Mouse (Mus musculus): ENCODE data around the gene Gria3. TPM values are rescaled to one million over a fixed set of nuclear protein-coding genes. Genes with fewer than 3 reads are reported as not detected.

Gria3 gene
- polyA plus RNA-seq, 1 experiment from 2014 or later = 4.2 TPM

DNA sequence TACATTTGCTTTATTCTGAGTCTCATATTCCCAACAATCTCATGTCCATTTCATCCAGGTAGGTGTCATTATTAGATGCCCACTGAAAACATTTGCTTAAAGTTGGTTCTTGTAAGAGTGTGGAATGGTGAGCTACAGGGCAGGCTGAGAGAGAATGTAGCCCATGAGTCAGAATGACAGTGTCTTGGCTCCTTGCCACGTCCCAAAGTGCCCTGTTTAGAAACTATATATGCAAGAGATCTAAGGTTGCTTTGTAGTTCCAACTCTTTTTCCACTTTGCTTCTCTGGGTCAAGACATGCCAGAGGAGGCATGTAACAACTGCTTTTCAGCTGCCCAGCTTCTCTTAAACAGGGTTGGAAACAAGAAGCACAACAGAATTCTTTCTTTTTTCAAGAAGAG, 9.1 kb downstream of the Gria3 start:
- no peaks in the 10 kb centered on the region for H3K4me1 ChIP-seq (replicated peaks; ENCODE audit: control insufficient read depth, insufficient read depth, low read length)
- no peaks in the 10 kb centered on the region for H3K9me3 ChIP-seq (ENCODE audit: control insufficient read depth, low read length)
- 66% methylated on average over 1 of the region's 1 CpGs for WGBS
- no peak overlapping the region for H3K4me2 ChIP-seq (ENCODE audit: low read depth, low read length, severe bottlenecking)
- no peaks in the 10 kb centered on the region for H3K27me3 ChIP-seq (ENCODE audit: control insufficient read depth, insufficient read depth, low read length)
- H3K27ac ChIP-seq (ENCODE audit: low read depth, low read length) = no peak overlapping the region
- ATAC-seq (replicated peaks; ENCODE audit: low FRiP score) (no peak), DNase-seq (ENCODE audit: low spot score) (no peak)
- no peaks in the 10 kb centered on the region for H3K36me3 ChIP-seq (ENCODE audit: control insufficient read depth, insufficient read depth, low read length)
- no peak overlapping the region for H3K9ac ChIP-seq (ENCODE audit: low read length)
- H3K4me3 ChIP-seq (ENCODE audit: low read depth, low read length) = no peak overlapping the region

DNA sequence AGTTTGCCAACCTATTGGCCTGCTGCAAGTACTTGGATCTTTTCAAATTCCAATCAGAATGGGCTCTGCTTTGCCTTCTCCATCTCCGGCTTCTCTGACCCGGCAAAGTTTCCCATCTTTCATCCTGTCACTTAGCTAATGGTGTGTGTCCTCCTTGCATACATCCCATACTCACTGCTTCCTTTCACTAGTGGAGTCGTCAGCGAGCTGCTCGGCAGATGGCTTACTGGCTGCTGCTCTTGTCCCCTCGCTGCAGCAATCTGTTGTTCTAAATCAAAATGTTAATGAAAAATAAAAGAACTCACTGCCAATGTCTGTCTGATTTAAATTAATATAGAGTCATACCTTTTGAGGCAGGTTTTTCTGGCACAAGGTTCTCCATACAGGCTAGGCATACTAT, 25.0 kb downstream of the Gria3 start:
- ATAC-seq (replicated peaks; ENCODE audit: low FRiP score) (no peak), DNase-seq (ENCODE audit: low spot score) (no peak)
- Histone ChIP-seq H3K27me3 (ENCODE audit: control insufficient read depth, insufficient read depth, low read length) (no peaks in the 10 kb centered on the region), H3K36me3 (ENCODE audit: control insufficient read depth, insufficient read depth, low read length) (no peaks in the 10 kb centered on the region), H3K9me3 (ENCODE audit: control insufficient read depth, low read length) (no peaks in the 10 kb centered on the region), H3K4me2 (ENCODE audit: low read depth, low read length, severe bottlenecking) (no peak overlapping the region), H3K27ac (ENCODE audit: low read depth, low read length) (no peak overlapping the region), H3K9ac (ENCODE audit: low read length) (no peak overlapping the region), H3K4me1 (replicated peaks; ENCODE audit: control insufficient read depth, insufficient read depth, low read length) (no peaks in the 10 kb centered on the region), H3K4me3 (ENCODE audit: low read depth, low read length) (no peak overlapping the region)
- WGBS = 81% methylated on average over 6 of the region's 6 CpGs

DNA sequence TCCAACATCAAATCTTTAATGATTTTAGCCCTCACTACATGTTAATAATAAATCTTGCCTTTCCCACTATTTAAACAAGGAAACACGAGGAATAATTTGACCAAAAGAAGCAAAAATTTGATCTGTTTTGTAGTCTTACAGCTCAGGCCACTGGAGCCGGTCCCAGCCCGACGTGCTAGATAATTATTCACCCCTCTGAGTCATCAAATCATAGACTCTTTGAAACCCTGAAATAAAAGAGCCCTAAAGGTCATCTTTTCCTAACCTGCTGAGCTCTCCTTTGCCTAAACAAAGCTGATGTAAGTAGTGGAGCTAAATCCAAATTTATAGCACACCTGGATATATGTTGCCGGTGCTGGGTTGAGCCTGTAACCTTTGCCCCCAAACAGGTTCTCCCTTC, 27.4 kb downstream of the Gria3 start:
- no peak for ATAC-seq (replicated peaks; ENCODE audit: low FRiP score)
- Histone ChIP-seq H3K9ac (ENCODE audit: low read length) (no peak overlapping the region), H3K27me3 (ENCODE audit: control insufficient read depth, insufficient read depth, low read length) (no peaks in the 10 kb centered on the region), H3K4me2 (ENCODE audit: low read depth, low read length, severe bottlenecking) (no peak overlapping the region), H3K4me3 (ENCODE audit: low read depth, low read length) (no peak overlapping the region), H3K36me3 (ENCODE audit: control insufficient read depth, insufficient read depth, low read length) (no peaks in the 10 kb centered on the region), H3K27ac (ENCODE audit: low read depth, low read length) (no peak overlapping the region), H3K4me1 (replicated peaks; ENCODE audit: control insufficient read depth, insufficient read depth, low read length) (no peaks in the 10 kb centered on the region), H3K9me3 (ENCODE audit: control insufficient read depth, low read length) (no peaks in the 10 kb centered on the region)
- no peak for DNase-seq (ENCODE audit: low spot score)
- WGBS = 78% methylated on average over 5 of the region's 5 CpGs

GRCm38 (mm10) chrX:41435541-41435940, 34.9 kb downstream of the Gria3 start:
- Histone ChIP-seq H3K9ac (ENCODE audit: low read length) (no peak overlapping the region), H3K4me2 (ENCODE audit: low read depth, low read length, severe bottlenecking) (no peak overlapping the region), H3K4me3 (ENCODE audit: low read depth, low read length) (no peak overlapping the region), H3K9me3 (ENCODE audit: control insufficient read depth, low read length) (no peaks in the 10 kb centered on the region), H3K4me1 (replicated peaks; ENCODE audit: control insufficient read depth, insufficient read depth, low read length) (no peaks in the 10 kb centered on the region), H3K27ac (ENCODE audit: low read depth, low read length) (no peak overlapping the region), H3K36me3 (ENCODE audit: control insufficient read depth, insufficient read depth, low read length) (no peaks in the 10 kb centered on the region), H3K27me3 (ENCODE audit: control insufficient read depth, insufficient read depth, low read length) (no peaks in the 10 kb centered on the region)
- ATAC-seq (replicated peaks; ENCODE audit: low FRiP score) (no peak), DNase-seq (ENCODE audit: low spot score) (no peak)
- WGBS = 25% methylated on average over 1 of the region's 1 CpGs

DNA sequence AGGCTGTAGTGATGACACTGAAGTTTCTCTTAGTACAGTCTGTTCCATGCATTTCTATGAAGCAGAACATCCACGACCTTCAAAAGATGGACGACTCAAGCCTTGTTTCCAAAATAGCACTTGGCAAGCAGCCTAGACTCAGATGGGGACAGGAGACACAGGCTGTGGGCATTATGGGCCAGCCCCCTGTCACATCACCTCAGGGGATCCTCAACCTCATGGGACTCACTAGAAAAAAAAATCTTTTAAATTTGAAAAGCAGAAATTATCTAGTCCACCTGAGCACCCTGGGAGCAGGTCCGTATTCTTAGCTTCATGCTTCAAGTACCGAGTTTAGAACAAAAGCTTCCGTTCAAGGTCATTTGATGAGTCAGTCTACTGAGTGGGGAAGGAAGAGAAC, 38.2 kb downstream of the Gria3 start:
- no peak overlapping the region for H3K27ac ChIP-seq (ENCODE audit: low read depth, low read length)
- H3K4me1 ChIP-seq (replicated peaks; ENCODE audit: control insufficient read depth, insufficient read depth, low read length) = no peaks in the 10 kb centered on the region
- H3K36me3 ChIP-seq (ENCODE audit: control insufficient read depth, insufficient read depth, low read length) = no peaks in the 10 kb centered on the region
- H3K9ac ChIP-seq (ENCODE audit: low read length) = no peak overlapping the region
- no peaks in the 10 kb centered on the region for H3K27me3 ChIP-seq (ENCODE audit: control insufficient read depth, insufficient read depth, low read length)
- ATAC-seq (replicated peaks; ENCODE audit: low FRiP score) (no peak), DNase-seq (ENCODE audit: low spot score) (no peak)
- no peaks in the 10 kb centered on the region for H3K9me3 ChIP-seq (ENCODE audit: control insufficient read depth, low read length)
- 81% methylated on average over 5 of the region's 5 CpGs for WGBS
- no peak overlapping the region for H3K4me2 ChIP-seq (ENCODE audit: low read depth, low read length, severe bottlenecking)
- no peak overlapping the region for H3K4me3 ChIP-seq (ENCODE audit: low read depth, low read length)

DNA sequence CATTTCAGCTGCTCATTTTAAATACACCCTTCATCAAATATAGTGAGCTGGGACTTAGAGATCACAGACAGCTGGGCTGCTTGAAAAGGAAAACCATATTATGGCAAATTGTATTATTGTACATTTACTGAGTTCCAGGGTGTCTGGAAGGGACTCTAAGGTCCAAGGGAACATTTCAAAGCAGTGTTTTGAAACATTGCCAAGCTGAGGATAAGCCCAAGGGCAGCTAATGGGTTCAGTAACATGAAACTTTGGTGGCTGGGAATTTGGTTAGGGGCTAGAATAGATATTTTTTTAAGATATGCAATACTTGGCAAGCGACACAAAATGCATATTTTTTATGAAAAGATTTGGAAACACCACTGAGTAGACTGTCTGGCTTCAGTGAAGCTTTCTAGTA, 48.2 kb downstream of the Gria3 start:
- Histone ChIP-seq H3K4me2 (ENCODE audit: low read depth, low read length, severe bottlenecking) (no peak overlapping the region), H3K4me1 (replicated peaks; ENCODE audit: control insufficient read depth, insufficient read depth, low read length) (no peaks in the 10 kb centered on the region), H3K4me3 (ENCODE audit: low read depth, low read length) (no peak overlapping the region), H3K9ac (ENCODE audit: low read length) (no peak overlapping the region), H3K9me3 (ENCODE audit: control insufficient read depth, low read length) (no peaks in the 10 kb centered on the region), H3K27me3 (ENCODE audit: control insufficient read depth, insufficient read depth, low read length) (no peaks in the 10 kb centered on the region), H3K36me3 (ENCODE audit: control insufficient read depth, insufficient read depth, low read length) (no peaks in the 10 kb centered on the region), H3K27ac (ENCODE audit: low read depth, low read length) (no peak overlapping the region)
- ATAC-seq (replicated peaks; ENCODE audit: low FRiP score) (no peak), DNase-seq (ENCODE audit: low spot score) (no peak)
- 83% methylated on average over 1 of the region's 1 CpGs for WGBS

DNA sequence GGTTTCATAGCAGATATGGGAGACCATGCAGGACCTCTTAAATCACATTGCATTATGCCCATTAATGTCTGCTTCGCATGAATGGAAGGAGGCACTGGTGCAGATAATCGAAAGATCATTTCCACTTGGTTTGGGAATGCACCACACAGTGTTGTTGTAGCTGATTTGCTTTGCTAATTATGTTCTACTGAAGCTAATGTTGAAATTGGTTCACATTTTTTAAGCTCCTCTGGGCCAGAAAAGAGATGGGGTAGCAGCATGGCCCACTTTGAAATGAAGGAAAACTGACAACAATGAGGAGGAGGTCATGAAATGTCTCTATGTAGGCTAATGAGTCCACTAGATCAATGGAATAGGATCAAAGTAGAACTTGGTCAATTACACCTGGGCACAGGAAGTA, 76.8 kb downstream of the Gria3 start:
- Histone ChIP-seq H3K4me3 (ENCODE audit: low read depth, low read length) (no peak overlapping the region), H3K27ac (ENCODE audit: low read depth, low read length) (no peak overlapping the region), H3K9ac (ENCODE audit: low read length) (no peak overlapping the region), H3K4me1 (replicated peaks; ENCODE audit: control insufficient read depth, insufficient read depth, low read length) (no peaks in the 10 kb centered on the region), H3K4me2 (ENCODE audit: low read depth, low read length, severe bottlenecking) (no peak overlapping the region), H3K27me3 (ENCODE audit: control insufficient read depth, insufficient read depth, low read length) (no peaks in the 10 kb centered on the region), H3K9me3 (ENCODE audit: control insufficient read depth, low read length) (no peaks in the 10 kb centered on the region), H3K36me3 (ENCODE audit: control insufficient read depth, insufficient read depth, low read length) (no peaks in the 10 kb centered on the region)
- ATAC-seq (replicated peaks; ENCODE audit: low FRiP score) = no peak
- DNase-seq (ENCODE audit: low spot score) = no peak
- WGBS = 69% methylated on average over 2 of the region's 2 CpGs

DNA sequence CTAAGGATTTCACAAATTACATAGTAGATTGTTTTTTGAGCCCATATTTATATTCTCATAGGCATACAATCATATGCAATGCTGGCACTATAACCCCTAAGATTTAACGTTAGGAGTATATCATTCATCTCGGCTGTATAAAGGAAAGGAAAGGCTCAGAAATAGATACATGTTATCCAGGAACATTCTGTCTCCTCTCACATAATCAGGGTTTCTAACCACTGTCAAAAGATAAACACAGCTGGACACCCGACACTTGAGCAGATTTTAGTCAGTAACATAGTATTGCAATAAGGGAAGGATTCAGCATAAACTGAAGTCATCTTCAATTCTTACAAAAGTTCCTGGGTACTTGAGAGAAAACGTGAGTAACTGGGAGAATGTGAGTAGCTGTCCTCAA, 95.9 kb downstream of the Gria3 start:
- Histone ChIP-seq H3K27me3 (ENCODE audit: control insufficient read depth, insufficient read depth, low read length) (no peaks in the 10 kb centered on the region), H3K9me3 (ENCODE audit: control insufficient read depth, low read length) (no peaks in the 10 kb centered on the region), H3K36me3 (ENCODE audit: control insufficient read depth, insufficient read depth, low read length) (no peaks in the 10 kb centered on the region), H3K9ac (ENCODE audit: low read length) (no peak overlapping the region), H3K4me3 (ENCODE audit: low read depth, low read length) (no peak overlapping the region), H3K4me2 (ENCODE audit: low read depth, low read length, severe bottlenecking) (no peak overlapping the region), H3K4me1 (replicated peaks; ENCODE audit: control insufficient read depth, insufficient read depth, low read length) (no peaks in the 10 kb centered on the region), H3K27ac (ENCODE audit: low read depth, low read length) (no peak overlapping the region)
- DNase-seq (ENCODE audit: low spot score) = no peak
- WGBS = 79% methylated on average over 4 of the region's 4 CpGs
- ATAC-seq (replicated peaks; ENCODE audit: low FRiP score) = no peak

DNA sequence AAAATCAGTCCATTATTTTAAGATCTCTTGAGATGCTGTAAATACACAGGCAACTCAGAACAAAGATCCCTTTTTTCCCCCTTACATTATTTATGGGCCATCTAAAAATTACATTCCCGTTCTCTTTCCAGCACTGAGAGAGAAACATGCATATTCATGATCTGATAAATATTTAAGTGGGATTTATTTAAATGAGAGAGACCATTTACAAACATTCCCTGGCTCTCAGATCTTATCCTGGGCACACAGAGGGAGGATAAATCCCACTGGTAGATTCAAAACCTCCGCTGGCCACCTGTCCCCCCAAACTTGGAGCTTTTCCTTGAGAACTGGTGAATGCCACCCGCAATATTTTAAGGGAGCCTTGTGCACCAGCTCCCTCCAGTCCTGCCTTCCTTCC, 104.7 kb downstream of the Gria3 start:
- ATAC-seq (replicated peaks; ENCODE audit: low FRiP score) (no peak), DNase-seq (ENCODE audit: low spot score) (no peak)
- no peaks in the 10 kb centered on the region for H3K4me1 ChIP-seq (replicated peaks; ENCODE audit: control insufficient read depth, insufficient read depth, low read length)

More for the DNA sequence above, 104.7 kb downstream of the Gria3 start:
- no peak overlapping the region for H3K4me3 ChIP-seq (ENCODE audit: low read depth, low read length)
- no peak overlapping the region for H3K9ac ChIP-seq (ENCODE audit: low read length)
- 77% methylated on average over 3 of the region's 3 CpGs for WGBS
- no peaks in the 10 kb centered on the region for H3K36me3 ChIP-seq (ENCODE audit: control insufficient read depth, insufficient read depth, low read length)
- no peaks in the 10 kb centered on the region for H3K27me3 ChIP-seq (ENCODE audit: control insufficient read depth, insufficient read depth, low read length)
- no peak overlapping the region for H3K4me2 ChIP-seq (ENCODE audit: low read depth, low read length, severe bottlenecking)
- H3K27ac ChIP-seq (ENCODE audit: low read depth, low read length) = no peak overlapping the region
- no peaks in the 10 kb centered on the region for H3K9me3 ChIP-seq (ENCODE audit: control insufficient read depth, low read length)

Measured in forebrain, embryonic 11.5 days (tissue).